Mouse (Mus musculus) midbrain, embryonic 12.5 days (tissue): Measurements from ENCODE around the gene Tor3a. TPM values are rescaled to one million over a fixed set of nuclear protein-coding genes. Genes with fewer than 3 reads are reported as not detected.

Experiments used
- polyA plus RNA-seq: library from polyadenylated mRNA; unstranded; fragments of >200 nt; fragmentation: Nextera tagmentation; extraction: Ambion mirVana; gene quantifications from 2 replicates; pipeline ENCODE4 v1.2.1, GENCODE M21; 2016

The Tor3a gene
- polyA plus RNA-seq, 1 experiment from 2014 or later = 2.9 TPM

Other genes starting within 250 kb of the Tor3a start
- 19.3 and 20.2 TPM in 2 replicates for gene Soat1, start 200.0 kb downstream of the Tor3a start, polyA plus RNA-seq
- 0.60 and 0.89 TPM in 2 replicates for gene Gm10031, start 150.3 kb downstream of the Tor3a start, polyA plus RNA-seq
- 6.2 and 6.4 TPM in 2 replicates for gene Abl2, start 115.6 kb downstream of the Tor3a start, polyA plus RNA-seq
- gene Fam20b, start 44.7 kb upstream of the Tor3a start, polyA plus RNA-seq = 27.9 and 28.5 TPM in 2 replicates
- gene Angptl1, start 164.2 kb upstream of the Tor3a start, polyA plus RNA-seq = 1.3 and 2.3 TPM in 2 replicates